Mouse (Mus musculus): ENCODE data around the gene Crygc. TPM values are rescaled to one million over a fixed set of nuclear protein-coding genes. Genes with fewer than 3 reads are reported as not detected.

Crygc gene
- polyA plus RNA-seq (2014; fragmentation: Nextera tagmentation; extraction: Ambion mirVana) = 0.39 TPM in 1 of 2 replicates, not detected in the other

- Histone ChIP-seq H3K9me3 (ENCODE audit: control insufficient read depth, low read length) (no peaks in the 10 kb centered on the region), H3K27ac (ENCODE audit: low read depth, low read length) (no peak within 1 kb of the TSS), H3K9ac (ENCODE audit: low read length) (no peak within 1 kb of the TSS), H3K4me2 (no peak within 1 kb of the TSS), H3K4me1 (ENCODE audit: control insufficient read depth, insufficient read depth, low read length) (no peaks in the 10 kb centered on the region), H3K36me3 (ENCODE audit: control insufficient read depth, insufficient read depth, low read length) (no peaks in the 10 kb centered on the region), H3K4me3 (ENCODE audit: low read depth, low read length) (no peak within 1 kb of the TSS), H3K27me3 (ENCODE audit: control insufficient read depth, insufficient read depth, low read length) (no peaks in the 10 kb centered on the region)
- DNase-seq (ENCODE audit: low spot score, missing footprints) = no peak
- WGBS = 60% methylated on average over 6 of the region's 6 CpGs
- ATAC-seq (ENCODE audit: low FRiP score) = no peak
Measured at GRCm38 (mm10) chr1:65073589-65073988, at the start of gene Crygc. Gene Crygc, minus strand, starts transcription at chr1:65073689.

- Histone ChIP-seq H3K4me2 (peak within 1 kb of the TSS; percentile 27; the same call in 1 of the 2 replicates), H3K36me3 (ENCODE audit: control insufficient read depth, insufficient read depth, low read length) (no peaks in the 10 kb centered on the region), H3K9me3 (ENCODE audit: control insufficient read depth, low read length) (no peaks in the 10 kb centered on the region), H3K4me1 (ENCODE audit: control insufficient read depth, insufficient read depth, low read length) (no peaks in the 10 kb centered on the region), H3K9ac (ENCODE audit: low read length) (no peak within 1 kb of the TSS), H3K4me3 (ENCODE audit: low read depth, low read length) (no peak within 1 kb of the TSS), H3K27ac (ENCODE audit: low read depth, low read length) (no peak within 1 kb of the TSS), H3K27me3 (ENCODE audit: control insufficient read depth, insufficient read depth, low read length) (no peaks in the 10 kb centered on the region)
- DNase-seq (ENCODE audit: low spot score, missing footprints) (peak; percentile 86), ATAC-seq (ENCODE audit: low FRiP score) (no peak)
- WGBS = 28% methylated on average over 9 of the region's 9 CpGs
Measured at GRCm38 (mm10) chr1:65122574-65123372, 49.3 kb upstream of the Crygc start, which contains the start of gene D630023F18Rik. Gene D630023F18Rik, minus strand, starts transcription at chr1:65123214.

GRCm38 (mm10) chr1:65119438-65119837, 45.9 kb upstream of the Crygc start, which contains the start of gene Gm28845:
Gene Gm28845, minus strand, starts transcription at chr1:65119558.
- Histone ChIP-seq H3K36me3 (ENCODE audit: control insufficient read depth, insufficient read depth, low read length) (no peaks in the 10 kb centered on the region), H3K9me3 (ENCODE audit: control insufficient read depth, low read length) (no peaks in the 10 kb centered on the region), H3K4me1 (ENCODE audit: control insufficient read depth, insufficient read depth, low read length) (no peaks in the 10 kb centered on the region), H3K27ac (ENCODE audit: low read depth, low read length) (no peak within 1 kb of the TSS), H3K4me2 (no peak within 1 kb of the TSS), H3K9ac (ENCODE audit: low read length) (no peak within 1 kb of the TSS), H3K4me3 (ENCODE audit: low read depth, low read length) (no peak within 1 kb of the TSS), H3K27me3 (ENCODE audit: control insufficient read depth, insufficient read depth, low read length) (no peaks in the 10 kb centered on the region)
- no peak for ATAC-seq (ENCODE audit: low FRiP score)
- DNase-seq (ENCODE audit: low spot score, missing footprints) = no peak
- WGBS = 100% methylated on average over 1 of the region's 1 CpGs

- Histone ChIP-seq H3K27ac (ENCODE audit: low read depth, low read length) (no peak overlapping the region), H3K4me2 (no peak overlapping the region), H3K9me3 (ENCODE audit: control insufficient read depth, low read length) (no peaks in the 10 kb centered on the region), H3K9ac (ENCODE audit: low read length) (no peak overlapping the region), H3K27me3 (ENCODE audit: control insufficient read depth, insufficient read depth, low read length) (no peaks in the 10 kb centered on the region), H3K4me3 (ENCODE audit: low read depth, low read length) (no peak overlapping the region), H3K36me3 (ENCODE audit: control insufficient read depth, insufficient read depth, low read length) (no peaks in the 10 kb centered on the region), H3K4me1 (ENCODE audit: control insufficient read depth, insufficient read depth, low read length) (no peaks in the 10 kb centered on the region)
- DNase-seq (ENCODE audit: low spot score, missing footprints) = no peak
- WGBS = 85% methylated on average over 8 of the region's 8 CpGs
- no peak for ATAC-seq (ENCODE audit: low FRiP score)
Measured at GRCm38 (mm10) chr1:65118150-65118913, 44.8 kb upstream of the Crygc start.

- no peak overlapping the region for H3K27ac ChIP-seq (ENCODE audit: low read depth, low read length)
- no peak overlapping the region for H3K9ac ChIP-seq (ENCODE audit: low read length)
- ATAC-seq (ENCODE audit: low FRiP score) (no peak), DNase-seq (ENCODE audit: low spot score, missing footprints) (no peak)
- H3K9me3 ChIP-seq (ENCODE audit: control insufficient read depth, low read length) = no peaks in the 10 kb centered on the region
- no peaks in the 10 kb centered on the region for H3K4me1 ChIP-seq (ENCODE audit: control insufficient read depth, insufficient read depth, low read length)
- no peak overlapping the region for H3K4me3 ChIP-seq (ENCODE audit: low read depth, low read length)
- H3K4me2 ChIP-seq = no peak overlapping the region
- 96% methylated on average over 5 of the region's 5 CpGs for WGBS
- H3K27me3 ChIP-seq (ENCODE audit: control insufficient read depth, insufficient read depth, low read length) = no peaks in the 10 kb centered on the region
- H3K36me3 ChIP-seq (ENCODE audit: control insufficient read depth, insufficient read depth, low read length) = no peaks in the 10 kb centered on the region
Measured at GRCm38 (mm10) chr1:65113536-65114172, 40.2 kb upstream of the Crygc start.

- Histone ChIP-seq H3K36me3 (ENCODE audit: control insufficient read depth, insufficient read depth, low read length) (no peaks in the 10 kb centered on the region), H3K4me2 (0 out of 2 replicates have a peak overlapping the region, but pooled peaks have one; percentile 9), H3K4me1 (ENCODE audit: control insufficient read depth, insufficient read depth, low read length) (no peaks in the 10 kb centered on the region), H3K9ac (ENCODE audit: low read length) (no peak overlapping the region), H3K27ac (ENCODE audit: low read depth, low read length) (no peak overlapping the region), H3K27me3 (ENCODE audit: control insufficient read depth, insufficient read depth, low read length) (no peaks in the 10 kb centered on the region), H3K4me3 (ENCODE audit: low read depth, low read length) (no peak overlapping the region), H3K9me3 (ENCODE audit: control insufficient read depth, low read length) (no peaks in the 10 kb centered on the region)
- ATAC-seq (ENCODE audit: low FRiP score) = no peak
- DNase-seq (ENCODE audit: low spot score, missing footprints) = no peak
- 54% methylated on average over 14 of the region's 14 CpGs for WGBS
Measured at GRCm38 (mm10) chr1:65112807-65113196, 39.3 kb upstream of the Crygc start.

- ATAC-seq (ENCODE audit: low FRiP score) = peak; percentile 79
- Histone ChIP-seq H3K4me3 (ENCODE audit: low read depth, low read length) (no peak overlapping the region), H3K9me3 (ENCODE audit: control insufficient read depth, low read length) (no peaks in the 10 kb centered on the region), H3K9ac (ENCODE audit: low read length) (no peak overlapping the region), H3K36me3 (ENCODE audit: control insufficient read depth, insufficient read depth, low read length) (no peaks in the 10 kb centered on the region), H3K27ac (ENCODE audit: low read depth, low read length) (no peak overlapping the region), H3K4me1 (ENCODE audit: control insufficient read depth, insufficient read depth, low read length) (no peaks in the 10 kb centered on the region), H3K4me2 (0 out of 2 replicates have a peak overlapping the region, but pooled peaks have one; percentile 9), H3K27me3 (ENCODE audit: control insufficient read depth, insufficient read depth, low read length) (no peaks in the 10 kb centered on the region)
- 19% methylated on average over 8 of the region's 8 CpGs for WGBS
- DNase-seq (ENCODE audit: low spot score, missing footprints) = peak; percentile 94
Measured at GRCm38 (mm10) chr1:65112031-65112806, 38.7 kb upstream of the Crygc start.

GRCm38 (mm10) chr1:65109756-65110435, 36.4 kb upstream of the Crygc start:
- Histone ChIP-seq H3K27ac (ENCODE audit: low read depth, low read length) (no peak overlapping the region), H3K36me3 (ENCODE audit: control insufficient read depth, insufficient read depth, low read length) (no peaks in the 10 kb centered on the region), H3K4me2 (no peak overlapping the region), H3K9me3 (ENCODE audit: control insufficient read depth, low read length) (no peaks in the 10 kb centered on the region), H3K4me1 (ENCODE audit: control insufficient read depth, insufficient read depth, low read length) (no peaks in the 10 kb centered on the region), H3K27me3 (ENCODE audit: control insufficient read depth, insufficient read depth, low read length) (no peaks in the 10 kb centered on the region), H3K4me3 (ENCODE audit: low read depth, low read length) (no peak overlapping the region), H3K9ac (ENCODE audit: low read length) (no peak overlapping the region)
- ATAC-seq (ENCODE audit: low FRiP score) (no peak), DNase-seq (ENCODE audit: low spot score, missing footprints) (peak; percentile 59)
- WGBS = 80% methylated on average over 25 of the region's 25 CpGs
